Mouse (Mus musculus): ENCODE data around the gene Plekha5. TPM values are rescaled to one million over a fixed set of nuclear protein-coding genes. Genes with fewer than 3 reads are reported as not detected.

Plekha5 gene
- polyA plus RNA-seq, 1 experiment, result 56.6 TPM

- TF ChIP-seq POLR2A (IDR thresholded peaks at IDR 0.05; ENCODE audit: control insufficient read depth, low read depth, low read length) (no peak), CTCF (IDR thresholded peaks at IDR 0.05; ENCODE audit: control insufficient read depth, insufficient read depth, insufficient replicate concordance, low read depth, low read length) (no peak)
- no peak overlapping the region for H3K4me3 ChIP-seq (ENCODE audit: control insufficient read depth, low read depth, low read length)
- H3K27me3 ChIP-seq (ENCODE audit: control insufficient read depth, insufficient read depth, low read length), result no peaks in the 10 kb centered on the region
These were observed 80.9 kb downstream of the Plekha5 start for GRCm38 (mm10) chr6:140504796-140505195.

GRCm38 (mm10) chr6:140507605-140508004 lies 83.8 kb downstream of the Plekha5 start:
- Histone ChIP-seq H3K27me3 (ENCODE audit: control insufficient read depth, insufficient read depth, low read length) (no peaks in the 10 kb centered on the region), H3K4me1 (ENCODE audit: control insufficient read depth, insufficient read depth, low read length) (no peaks in the 10 kb centered on the region), H3K4me3 (ENCODE audit: control insufficient read depth, low read depth, low read length) (no peak overlapping the region), H3K36me3 (ENCODE audit: control insufficient read depth, insufficient read depth, low read length) (no peaks in the 10 kb centered on the region; the same call in 1 of the 2 replicates), H3K27ac (ENCODE audit: control insufficient read depth, insufficient read depth, low read depth, low read length) (no peak overlapping the region)
- TF ChIP-seq CTCF (IDR thresholded peaks at IDR 0.05; ENCODE audit: control insufficient read depth, insufficient read depth, insufficient replicate concordance, low read depth, low read length), result no peak
- TF ChIP-seq POLR2A (IDR thresholded peaks at IDR 0.05; ENCODE audit: control insufficient read depth, low read depth, low read length), result no peak

More at GRCm38 (mm10) chr6:140504796-140505195, 80.9 kb downstream of the Plekha5 start:
- Histone ChIP-seq H3K36me3 (ENCODE audit: control insufficient read depth, insufficient read depth, low read length) (no peaks in the 10 kb centered on the region; the same call in 1 of the 2 replicates), H3K27ac (ENCODE audit: control insufficient read depth, insufficient read depth, low read depth, low read length) (no peak overlapping the region), H3K4me1 (ENCODE audit: control insufficient read depth, insufficient read depth, low read length) (no peaks in the 10 kb centered on the region)

GRCm38 (mm10) chr6:140508475-140509150 lies 84.8 kb downstream of the Plekha5 start:
- Histone ChIP-seq H3K27me3 (ENCODE audit: control insufficient read depth, insufficient read depth, low read length) (no peaks in the 10 kb centered on the region), H3K4me1 (ENCODE audit: control insufficient read depth, insufficient read depth, low read length) (no peaks in the 10 kb centered on the region), H3K4me3 (ENCODE audit: control insufficient read depth, low read depth, low read length) (no peak overlapping the region), H3K36me3 (ENCODE audit: control insufficient read depth, insufficient read depth, low read length) (no peaks in the 10 kb centered on the region; the same call in 1 of the 2 replicates), H3K27ac (ENCODE audit: control insufficient read depth, insufficient read depth, low read depth, low read length) (no peak overlapping the region)
- TF ChIP-seq POLR2A (IDR thresholded peaks at IDR 0.05; ENCODE audit: control insufficient read depth, low read depth, low read length), result no peak
- no peak for TF ChIP-seq CTCF (IDR thresholded peaks at IDR 0.05; ENCODE audit: control insufficient read depth, insufficient read depth, insufficient replicate concordance, low read depth, low read length)

- TF ChIP-seq CTCF (IDR thresholded peaks at IDR 0.05; ENCODE audit: control insufficient read depth, insufficient read depth, insufficient replicate concordance, low read depth, low read length), result no peak
- TF ChIP-seq POLR2A (IDR thresholded peaks at IDR 0.05; ENCODE audit: control insufficient read depth, low read depth, low read length), result no peak
- H3K27me3 ChIP-seq (ENCODE audit: control insufficient read depth, insufficient read depth, low read length), result no peaks in the 10 kb centered on the region
- no peaks in the 10 kb centered on the region for H3K4me1 ChIP-seq (ENCODE audit: control insufficient read depth, insufficient read depth, low read length)
- H3K36me3 ChIP-seq (ENCODE audit: control insufficient read depth, insufficient read depth, low read length), result no peaks in the 10 kb centered on the region; the same call in 1 of the 2 replicates
- no peak overlapping the region for H3K4me3 ChIP-seq (ENCODE audit: control insufficient read depth, low read depth, low read length)
- no peak overlapping the region for H3K27ac ChIP-seq (ENCODE audit: control insufficient read depth, insufficient read depth, low read depth, low read length)
These were observed 85.3 kb downstream of the Plekha5 start for GRCm38 (mm10) chr6:140509151-140509530.

GRCm38 (mm10) chr6:140512016-140512415 lies 88.2 kb downstream of the Plekha5 start:
- Histone ChIP-seq H3K27me3 (ENCODE audit: control insufficient read depth, insufficient read depth, low read length) (no peaks in the 10 kb centered on the region), H3K27ac (ENCODE audit: control insufficient read depth, insufficient read depth, low read depth, low read length) (no peak overlapping the region; the same call in 1 of the 2 replicates), H3K4me3 (ENCODE audit: control insufficient read depth, low read depth, low read length) (no peak overlapping the region), H3K4me1 (ENCODE audit: control insufficient read depth, insufficient read depth, low read length) (no peaks in the 10 kb centered on the region), H3K36me3 (ENCODE audit: control insufficient read depth, insufficient read depth, low read length) (no peaks in the 10 kb centered on the region)
- TF ChIP-seq CTCF (IDR thresholded peaks at IDR 0.05; ENCODE audit: control insufficient read depth, insufficient read depth, insufficient replicate concordance, low read depth, low read length) (no peak), POLR2A (IDR thresholded peaks at IDR 0.05; ENCODE audit: control insufficient read depth, low read depth, low read length) (no peak)

GRCm38 (mm10) chr6:140512427-140512826 lies 88.6 kb downstream of the Plekha5 start:
- Histone ChIP-seq H3K27me3 (ENCODE audit: control insufficient read depth, insufficient read depth, low read length) (no peaks in the 10 kb centered on the region), H3K4me1 (ENCODE audit: control insufficient read depth, insufficient read depth, low read length) (no peaks in the 10 kb centered on the region), H3K27ac (ENCODE audit: control insufficient read depth, insufficient read depth, low read depth, low read length) (no peak overlapping the region; the same call in 1 of the 2 replicates)

GRCm38 (mm10) chr6:140514205-140515110 lies 90.6 kb downstream of the Plekha5 start:
- Histone ChIP-seq H3K36me3 (ENCODE audit: control insufficient read depth, insufficient read depth, low read length) (no peaks in the 10 kb centered on the region), H3K27ac (ENCODE audit: control insufficient read depth, insufficient read depth, low read depth, low read length) (no peak overlapping the region), H3K4me1 (ENCODE audit: control insufficient read depth, insufficient read depth, low read length) (no peaks in the 10 kb centered on the region), H3K4me3 (ENCODE audit: control insufficient read depth, low read depth, low read length) (no peak overlapping the region), H3K27me3 (ENCODE audit: control insufficient read depth, insufficient read depth, low read length) (no peaks in the 10 kb centered on the region)
- no peak for TF ChIP-seq CTCF (IDR thresholded peaks at IDR 0.05; ENCODE audit: control insufficient read depth, insufficient read depth, insufficient replicate concordance, low read depth, low read length)
- TF ChIP-seq POLR2A (IDR thresholded peaks at IDR 0.05; ENCODE audit: control insufficient read depth, low read depth, low read length), result no peak

More at GRCm38 (mm10) chr6:140512427-140512826, 88.6 kb downstream of the Plekha5 start:
- Histone ChIP-seq H3K36me3 (ENCODE audit: control insufficient read depth, insufficient read depth, low read length) (no peaks in the 10 kb centered on the region), H3K4me3 (ENCODE audit: control insufficient read depth, low read depth, low read length) (no peak overlapping the region)
- TF ChIP-seq POLR2A (IDR thresholded peaks at IDR 0.05; ENCODE audit: control insufficient read depth, low read depth, low read length), result no peak
- TF ChIP-seq CTCF (IDR thresholded peaks at IDR 0.05; ENCODE audit: control insufficient read depth, insufficient read depth, insufficient replicate concordance, low read depth, low read length), result no peak

Measured in testis, adult 2 months (tissue).